Mouse (Mus musculus): ENCODE data around the gene Mmp15.

DNA sequence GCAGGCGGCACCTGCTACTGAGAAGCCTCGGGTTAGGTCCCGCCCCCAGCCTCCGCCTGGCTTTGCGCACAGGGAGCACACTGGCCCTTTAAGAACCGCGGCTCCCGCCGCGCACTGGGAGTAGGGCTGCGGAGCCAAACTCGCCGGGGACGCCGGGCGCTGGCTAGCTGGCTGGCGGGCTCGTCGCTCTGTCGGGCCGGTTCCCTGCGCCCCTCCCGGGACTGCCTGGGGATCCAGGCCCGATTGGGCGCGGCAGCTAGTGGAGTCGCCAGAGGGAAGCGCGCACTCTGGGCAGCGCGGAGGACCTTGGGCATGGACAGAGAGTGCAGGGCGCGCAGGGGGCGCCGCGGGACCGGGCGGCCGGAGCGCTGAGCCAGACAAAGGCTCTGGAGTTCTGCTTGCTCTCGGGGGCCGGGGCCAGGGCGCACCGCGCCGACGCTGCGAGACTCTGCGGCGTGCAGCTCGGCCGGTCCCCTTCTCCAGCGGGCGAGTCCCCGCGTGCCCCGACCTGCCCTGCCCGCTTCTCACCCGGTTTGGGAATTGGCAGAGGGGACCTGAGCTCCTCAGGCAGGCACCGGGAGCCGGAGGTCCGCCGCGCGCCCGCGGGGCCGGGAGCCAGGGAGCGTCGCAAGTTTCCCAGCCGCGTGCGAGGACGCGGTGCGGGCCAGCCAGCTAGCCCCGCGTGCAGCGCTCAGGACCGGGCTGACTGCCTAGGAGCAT, at the start of gene Mmp15:
- TF ChIP-seq CTCF (IDR thresholded peaks at IDR 0.05) = peak; percentile 25; the same call in 1 of the 2 replicates
- TF ChIP-seq EP300 (IDR thresholded peaks at IDR 0.05) = no peak

Data from lung, postnatal 0 days (tissue).